Mouse (Mus musculus): ENCODE data around the gene Apom. TPM values are rescaled to one million over a fixed set of nuclear protein-coding genes. Genes with fewer than 3 reads are reported as not detected.

Apom gene
- total RNA-seq, 1 experiment = 10.0 TPM

- Histone ChIP-seq H3K27ac (ENCODE audit: insufficient read depth, low read depth, low read length, poor library complexity, severe bottlenecking) (no peak overlapping the region), H3K4me1 (ENCODE audit: control insufficient read depth in 2 of 2, insufficient read depth in 2 of 2, low read length in 2 of 2, poor library complexity in 1 of 2) (0 out of 4 replicates have a peak, but pooled peaks cover 0 to 4% of the 10 kb centered on the region in 2 experiments), H3K36me3 (ENCODE audit: control insufficient read depth, insufficient read depth, low read length, poor library complexity, severe bottlenecking) (peaks cover 94% of the 10 kb centered on the region), H3K9me3 (ENCODE audit: control insufficient read depth, insufficient read depth, low read depth, low read length) (no peaks in the 10 kb centered on the region), H3K9ac (ENCODE audit: insufficient read depth, low read depth, low read length, poor library complexity, severe bottlenecking) (no peak overlapping the region), H3K4me3 (ENCODE audit: insufficient read depth in 1 of 2, low read depth in 1 of 2, low read length in 2 of 2, poor library complexity in 1 of 2, severe bottlenecking in 1 of 2) (no peak overlapping the region)
- no peak for DNase-seq (ENCODE audit: low read depth, low spot score)
- in situ Hi-C loops (cut with MboI; ENCODE audit: low sequenced_read_pairs in 2 of 2, unreplicated experiment in 2 of 2) = no loop called here
- TF ChIP-seq CHD2 (IDR thresholded peaks at IDR 0.05; ENCODE audit: low read depth, low read length) (no peak), ZNF384 (IDR thresholded peaks at IDR 0.05; ENCODE audit: low read depth, low read length) (no peak), MAFK (IDR thresholded peaks at IDR 0.05; ENCODE audit: insufficient read depth, low read depth, low read length) (no peak), ZC3H11A (IDR thresholded peaks at IDR 0.05; ENCODE audit: borderline replicate concordance, low read depth, low read length) (no peak), HCFC1 (IDR thresholded peaks at IDR 0.05; ENCODE audit: borderline replicate concordance, insufficient read depth, low read length) (no peak)
Measured at GRCm38 (mm10) chr17:35153931-35154330, 22.1 kb upstream of the Apom start.

GRCm38 (mm10) chr17:35153077-35153476, 21.2 kb upstream of the Apom start:
- Histone ChIP-seq H3K4me1 (ENCODE audit: control insufficient read depth in 2 of 2, insufficient read depth in 2 of 2, low read length in 2 of 2, poor library complexity in 1 of 2) (0 out of 4 replicates have a peak, but pooled peaks cover 0 to 4% of the 10 kb centered on the region in 2 experiments), H3K9me3 (ENCODE audit: control insufficient read depth, insufficient read depth, low read depth, low read length) (no peaks in the 10 kb centered on the region), H3K9ac (ENCODE audit: insufficient read depth, low read depth, low read length, poor library complexity, severe bottlenecking) (no peak overlapping the region), H3K4me3 (ENCODE audit: insufficient read depth in 1 of 2, low read depth in 1 of 2, low read length in 2 of 2, poor library complexity in 1 of 2, severe bottlenecking in 1 of 2) (no peak overlapping the region), H3K36me3 (ENCODE audit: control insufficient read depth, insufficient read depth, low read length, poor library complexity, severe bottlenecking) (peaks cover 93% of the 10 kb centered on the region), H3K27ac (ENCODE audit: insufficient read depth, low read depth, low read length, poor library complexity, severe bottlenecking) (no peak overlapping the region)
- no peak for DNase-seq (ENCODE audit: low read depth, low spot score)
- in situ Hi-C loops (cut with MboI; ENCODE audit: low sequenced_read_pairs in 2 of 2, unreplicated experiment in 2 of 2) = no loop called here
- TF ChIP-seq HCFC1 (IDR thresholded peaks at IDR 0.05; ENCODE audit: borderline replicate concordance, insufficient read depth, low read length) = no peak
- TF ChIP-seq ZNF384 (IDR thresholded peaks at IDR 0.05; ENCODE audit: low read depth, low read length) = no peak
- no peak for TF ChIP-seq CHD2 (IDR thresholded peaks at IDR 0.05; ENCODE audit: low read depth, low read length)
- no peak for TF ChIP-seq ZC3H11A (IDR thresholded peaks at IDR 0.05; ENCODE audit: borderline replicate concordance, low read depth, low read length)
- no peak for TF ChIP-seq MAFK (IDR thresholded peaks at IDR 0.05; ENCODE audit: insufficient read depth, low read depth, low read length)

- TF ChIP-seq MAFK (IDR thresholded peaks at IDR 0.05; ENCODE audit: insufficient read depth, low read depth, low read length) (no peak), CHD2 (IDR thresholded peaks at IDR 0.05; ENCODE audit: low read depth, low read length) (no peak), HCFC1 (IDR thresholded peaks at IDR 0.05; ENCODE audit: borderline replicate concordance, insufficient read depth, low read length) (no peak), ZC3H11A (IDR thresholded peaks at IDR 0.05; ENCODE audit: borderline replicate concordance, low read depth, low read length) (no peak), ZNF384 (IDR thresholded peaks at IDR 0.05; ENCODE audit: low read depth, low read length) (no peak)
- in situ Hi-C loops (cut with MboI; ENCODE audit: low sequenced_read_pairs in 2 of 2, unreplicated experiment in 2 of 2) = no loop called here
- H3K4me3 ChIP-seq (ENCODE audit: insufficient read depth in 1 of 2, low read depth in 1 of 2, low read length in 2 of 2, poor library complexity in 1 of 2, severe bottlenecking in 1 of 2) = no peak overlapping the region
- no peak overlapping the region for H3K9ac ChIP-seq (ENCODE audit: insufficient read depth, low read depth, low read length, poor library complexity, severe bottlenecking)
- H3K9me3 ChIP-seq (ENCODE audit: control insufficient read depth, insufficient read depth, low read depth, low read length) = no peaks in the 10 kb centered on the region
- peaks cover 87% of the 10 kb centered on the region for H3K36me3 ChIP-seq (ENCODE audit: control insufficient read depth, insufficient read depth, low read length, poor library complexity, severe bottlenecking)
- no peak for DNase-seq (ENCODE audit: low read depth, low spot score)
- H3K27ac ChIP-seq (ENCODE audit: insufficient read depth, low read depth, low read length, poor library complexity, severe bottlenecking) = no peak overlapping the region
- 0 out of 4 replicates have a peak, but pooled peaks cover 0 to 4% of the 10 kb centered on the region in 2 experiments for H3K4me1 ChIP-seq (ENCODE audit: control insufficient read depth in 2 of 2, insufficient read depth in 2 of 2, low read length in 2 of 2, poor library complexity in 1 of 2)
Measured at GRCm38 (mm10) chr17:35152121-35152520, 20.3 kb upstream of the Apom start.

GRCm38 (mm10) chr17:35147922-35148639, 16.2 kb upstream of the Apom start:
- H3K4me1 ChIP-seq (ENCODE audit: control insufficient read depth in 2 of 2, insufficient read depth in 2 of 2, low read length in 2 of 2, poor library complexity in 1 of 2) = no peaks in the 10 kb centered on the region
- H3K9me3 ChIP-seq (ENCODE audit: control insufficient read depth, insufficient read depth, low read depth, low read length) = no peaks in the 10 kb centered on the region
- in situ Hi-C loops (cut with MboI; ENCODE audit: low sequenced_read_pairs in 2 of 2, unreplicated experiment in 2 of 2) = no loop called here
- peaks cover 84% of the 10 kb centered on the region for H3K36me3 ChIP-seq (ENCODE audit: control insufficient read depth, insufficient read depth, low read length, poor library complexity, severe bottlenecking)
- no peak overlapping the region for H3K9ac ChIP-seq (ENCODE audit: insufficient read depth, low read depth, low read length, poor library complexity, severe bottlenecking)
- no peak overlapping the region for H3K4me3 ChIP-seq (ENCODE audit: insufficient read depth in 1 of 2, low read depth in 1 of 2, low read length in 2 of 2, poor library complexity in 1 of 2, severe bottlenecking in 1 of 2)
- TF ChIP-seq HCFC1 (IDR thresholded peaks at IDR 0.05; ENCODE audit: borderline replicate concordance, insufficient read depth, low read length) (no peak), MAFK (IDR thresholded peaks at IDR 0.05; ENCODE audit: insufficient read depth, low read depth, low read length) (no peak), ZC3H11A (IDR thresholded peaks at IDR 0.05; ENCODE audit: borderline replicate concordance, low read depth, low read length) (no peak), ZNF384 (IDR thresholded peaks at IDR 0.05; ENCODE audit: low read depth, low read length) (no peak), CHD2 (IDR thresholded peaks at IDR 0.05; ENCODE audit: low read depth, low read length) (no peak)
- no peak for DNase-seq (ENCODE audit: low read depth, low spot score)
- H3K27ac ChIP-seq (ENCODE audit: insufficient read depth, low read depth, low read length, poor library complexity, severe bottlenecking) = no peak overlapping the region

Data from ES-E14 (cell line).